Mouse (Mus musculus) liver, postnatal 0 days (tissue): ENCODE measurements around the gene Gm45711. TPM values are rescaled to one million over a fixed set of nuclear protein-coding genes. Genes with fewer than 3 reads are reported as not detected.
"Not testable (repeated sequence)": the region's sequence is repeated elsewhere in the genome, so short reads cannot be mapped to it uniquely, and the experiment has no call there.

Experiments used
- ATAC-seq: fragments of 200-750 bp; cut with Nextera tagmentation; 2 replicates; pipeline ENCODE4 v1.8.0; 2017; ENCODE audit warnings: mild to moderate bottlenecking, moderate library complexity
- DNase-seq: peaks from one replicate; pipeline ENCODE4 v3.0.0-alpha.2; 2016
- H3K27ac ChIP-seq: fragments of 300-500 bp; sonication (generic); 2 replicates; pipeline ENCODE4 v1.5.1; 2014; ENCODE audit warnings: antibody characterized with exemption, moderate library complexity, mild to moderate bottlenecking, low read depth
- H3K27me3 ChIP-seq: fragments of 300-500 bp; sonication (generic); 2 replicates; pipeline ENCODE4 v1.6.1; 2014; ENCODE audit warnings: low read length, control low read depth, mixed read lengths; ENCODE audit not compliant: insufficient read depth
- H3K36me3 ChIP-seq: fragments of 300-500 bp; sonication (generic); replicated peaks from 2 replicates; pipeline ENCODE4 v1.6.1; 2014; ENCODE audit warnings: mild to moderate bottlenecking, control low read depth, low read length, moderate library complexity, mixed read lengths; ENCODE audit not compliant: insufficient read depth
- H3K4me1 ChIP-seq: fragments of 300-500 bp; sonication (generic); 2 replicates; pipeline ENCODE4 v1.6.1; 2014; ENCODE audit warnings: antibody characterized with exemption, mild to moderate bottlenecking, control low read depth; ENCODE audit not compliant: insufficient read depth
- H3K4me2 ChIP-seq: fragments of 300-500 bp; sonication (generic); 2 replicates; pipeline ENCODE4 v1.6.1; 2014; ENCODE audit warnings: low read depth, mild to moderate bottlenecking, low read length, moderate library complexity, mixed read lengths
- H3K4me3 ChIP-seq: fragments of 300-500 bp; sonication (generic); 2 replicates; pipeline ENCODE4 v1.5.1; 2014; ENCODE audit warnings: low read depth, low read length
- H3K9ac ChIP-seq: fragments of 300-500 bp; sonication (generic); replicated peaks from 2 replicates; pipeline ENCODE4 v1.6.1; 2014; ENCODE audit warnings: mild to moderate bottlenecking, moderate library complexity
- H3K9me3 ChIP-seq: fragments of 300-500 bp; sonication (generic); 2 replicates; pipeline ENCODE4 v1.6.1; 2016; ENCODE audit warnings: mild to moderate bottlenecking, control low read depth, low read length, mixed read lengths
- CTCF ChIP-seq: sonication (generic); IDR thresholded peaks from 2 replicates; pipeline ENCODE4 v1.5.1; 2016; ENCODE audit warnings: antibody characterized with exemption, low read depth
- EP300 ChIP-seq: IDR thresholded peaks from 2 replicates; pipeline ENCODE4 v1.6.1; 2016; ENCODE audit warnings: antibody characterized with exemption, low read depth, mild to moderate bottlenecking
- WGBS: fragments of 180-500 bp; shearing (Covaris S2); extraction: QIAGEN DNeasy Blood & Tissue Kit; methylation state at CpG from one replicate; pipeline ENCODE4 v1.1.7; 2014; ENCODE audit not compliant: insufficient replicate concordance; 5-methylcytosine and 5-hydroxymethylcytosine counted together
- polyA plus RNA-seq: library from polyadenylated mRNA; unstranded; fragments of >200 nt; fragmentation: Nextera tagmentation; extraction: Ambion mirVana; gene quantifications from 2 replicates; pipeline ENCODE4 v1.2.1, GENCODE M21; 2015

The Gm45711 gene
- polyA plus RNA-seq, result not detected in 2 replicates

DNA sequence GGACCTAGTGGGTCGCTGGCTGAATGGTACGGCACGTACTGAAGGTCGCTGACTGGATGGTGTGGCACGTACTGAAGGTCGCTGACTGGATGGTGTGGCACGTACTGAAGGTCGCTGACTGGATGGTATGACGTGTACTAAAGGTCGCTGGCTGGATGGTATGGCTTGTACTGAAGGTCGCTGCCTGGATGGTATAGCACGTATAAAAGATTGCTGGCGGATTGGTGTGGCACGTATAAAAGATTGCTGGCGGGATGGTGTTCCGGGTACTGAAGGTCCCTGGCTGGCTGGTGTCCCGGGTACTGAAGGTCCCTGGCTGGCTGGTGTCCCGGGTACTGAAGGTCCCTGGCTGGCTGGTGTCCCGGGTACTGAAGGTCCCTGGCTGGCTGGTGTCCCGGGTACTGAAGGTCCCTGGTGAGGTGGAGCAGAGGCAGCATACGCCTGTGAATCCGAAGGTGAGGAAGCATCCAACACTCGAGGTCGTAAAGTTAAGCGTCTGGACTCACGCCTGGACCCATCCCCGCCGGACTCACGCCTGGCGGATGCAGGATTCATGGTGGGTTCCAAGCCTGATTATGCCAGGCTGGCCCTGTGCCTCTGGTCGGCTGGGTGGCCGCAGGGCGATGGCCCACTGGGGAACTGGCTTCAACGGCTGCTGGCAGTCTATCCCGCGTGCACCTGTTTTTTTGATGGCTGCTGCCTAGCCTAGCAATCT is at the start of gene Gm45711, which contains the start of gene Cmtm1:
Gm45711 (minus strand) TSS at position 641 of the 715 bp plus-strand sequence.
Cmtm1 (minus strand) TSS at position 705 of the 715 bp plus-strand sequence.
- H3K27ac ChIP-seq, H3K4me1 ChIP-seq, DNase-seq, H3K4me3 ChIP-seq, H3K9me3 ChIP-seq, H3K27me3 ChIP-seq, ATAC-seq, H3K36me3 ChIP-seq, H3K4me2 ChIP-seq, H3K9ac ChIP-seq: not testable (repeated sequence)
- 78% methylated on average over 33 of the region's 36 CpGs for WGBS

DNA sequence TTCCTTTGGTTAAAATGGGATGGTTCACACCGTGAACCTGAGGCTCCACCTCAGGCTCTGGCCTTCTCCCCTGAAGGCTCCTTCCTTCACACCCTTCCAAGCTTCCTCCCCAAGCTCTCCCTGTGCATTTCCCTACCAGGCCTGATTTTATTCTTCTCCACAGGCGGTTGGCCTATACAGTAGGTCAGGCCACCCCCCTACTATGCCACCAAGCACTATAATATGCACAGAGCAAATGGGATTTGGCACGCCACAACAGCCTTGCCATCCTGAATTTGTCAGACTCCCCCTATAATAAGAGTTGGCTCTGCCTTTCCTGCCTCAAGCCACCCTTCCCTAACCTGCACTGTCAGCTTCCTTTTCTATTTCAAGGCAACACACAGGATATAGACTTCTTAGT is 48.8 kb upstream of the Gm45711 start:
- Histone ChIP-seq H3K9me3 (no peaks in the 10 kb centered on the region), H3K9ac (no peak overlapping the region), H3K4me1 (peaks cover 4% of the 10 kb centered on the region; the same call in 1 of the 2 replicates), H3K4me2 (no peak overlapping the region), H3K27ac (no peak overlapping the region), H3K27me3 (no peaks in the 10 kb centered on the region), H3K36me3 (no peaks in the 10 kb centered on the region), H3K4me3 (no peak overlapping the region)
- DNase-seq (no peak), ATAC-seq (no peak)
- TF ChIP-seq EP300, result no peak
- TF ChIP-seq CTCF, result no peak
- WGBS, result 73% methylated on average over 3 of the region's 3 CpGs

GRCm38 (mm10) chr8:104354504-104354903 is 44.6 kb upstream of the Gm45711 start:
- H3K9me3 ChIP-seq, result no peaks in the 10 kb centered on the region

DNA sequence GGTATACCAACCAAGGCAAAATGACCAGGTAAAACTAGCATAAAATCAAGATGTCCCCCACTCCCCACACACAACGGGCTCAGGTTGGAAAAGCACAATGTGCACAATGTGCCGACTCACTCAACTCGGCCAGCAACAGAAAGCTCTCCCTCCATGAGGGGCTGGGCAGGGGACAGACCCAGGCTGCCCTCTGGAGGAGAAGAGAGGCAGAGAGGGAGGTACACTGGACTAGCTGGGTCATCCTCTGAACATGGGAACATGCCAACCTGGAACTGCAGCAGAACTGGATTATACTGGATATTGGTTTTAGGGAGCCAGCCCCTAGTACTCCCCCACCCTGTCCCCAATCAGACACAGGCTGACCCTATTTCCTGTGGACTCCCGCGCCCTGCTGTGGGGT is 43.3 kb upstream of the Gm45711 start:
- ATAC-seq (no peak), DNase-seq (no peak)
- WGBS, result 51% methylated on average over 5 of the region's 5 CpGs
- H3K4me1 ChIP-seq, result no peaks in the 10 kb centered on the region
- H3K9me3 ChIP-seq, result no peaks in the 10 kb centered on the region
- 0 out of 2 replicates have a peak, but pooled peaks cover 2% of the 10 kb centered on the region for H3K36me3 ChIP-seq
- H3K27ac ChIP-seq, result no peak overlapping the region
- H3K4me3 ChIP-seq, result no peak overlapping the region
- no peak for TF ChIP-seq EP300
- peak; percentile 44 for TF ChIP-seq CTCF
- no peak overlapping the region for H3K4me2 ChIP-seq
- no peak overlapping the region for H3K9ac ChIP-seq
- H3K27me3 ChIP-seq, result no peaks in the 10 kb centered on the region

More at GRCm38 (mm10) chr8:104354504-104354903, 44.6 kb upstream of the Gm45711 start:
- TF ChIP-seq EP300 (no peak), CTCF (no peak)
- H3K36me3 ChIP-seq, result 0 out of 2 replicates have a peak, but pooled peaks cover 2% of the 10 kb centered on the region
- no peaks in the 10 kb centered on the region for H3K4me1 ChIP-seq
- DNase-seq (no peak), ATAC-seq (no peak)
- H3K27me3 ChIP-seq, result no peaks in the 10 kb centered on the region
- H3K9ac ChIP-seq, result no peak overlapping the region
- H3K4me2 ChIP-seq, result no peak overlapping the region
- WGBS, result 83% methylated on average over 10 of the region's 10 CpGs
- H3K4me3 ChIP-seq, result no peak overlapping the region
- no peak overlapping the region for H3K27ac ChIP-seq

DNA sequence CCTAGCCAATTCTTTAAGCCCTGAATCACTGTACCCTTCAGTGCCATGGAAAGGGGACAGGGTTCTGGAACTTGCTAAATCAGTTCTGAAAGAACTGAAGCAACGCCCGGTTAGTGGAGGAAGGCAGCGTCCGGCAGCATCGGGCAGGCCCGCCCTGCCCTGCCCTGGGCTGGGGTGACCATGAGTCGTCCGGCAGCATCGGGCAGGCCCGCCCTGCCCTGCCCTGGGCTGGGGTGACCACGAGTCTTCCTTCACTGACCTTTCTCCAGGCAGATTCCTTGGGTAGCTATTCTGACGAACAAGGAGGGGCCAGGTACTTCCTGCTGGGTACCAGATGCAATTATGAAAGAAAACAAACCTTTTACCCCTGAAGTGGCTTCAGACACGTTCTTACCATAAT is 40.2 kb upstream of the Gm45711 start:
- H3K4me3 ChIP-seq, result no peak overlapping the region
- no peaks in the 10 kb centered on the region for H3K9me3 ChIP-seq
- no peaks in the 10 kb centered on the region for H3K27me3 ChIP-seq
- no peak for DNase-seq
- WGBS, result 70% methylated on average over 13 of the region's 13 CpGs
- no peak overlapping the region for H3K9ac ChIP-seq
- H3K4me1 ChIP-seq, result no peaks in the 10 kb centered on the region
- no peak for ATAC-seq
- H3K4me2 ChIP-seq, result no peak overlapping the region
- TF ChIP-seq EP300 (no peak), CTCF (no peak)
- 0 out of 2 replicates have a peak, but pooled peaks cover 6% of the 10 kb centered on the region for H3K36me3 ChIP-seq
- no peak overlapping the region for H3K27ac ChIP-seq

- WGBS, result 75% methylated on average over 5 of the region's 5 CpGs
- H3K9ac ChIP-seq, result no peak overlapping the region
- no peaks in the 10 kb centered on the region for H3K27me3 ChIP-seq
- H3K36me3 ChIP-seq, result 0 out of 2 replicates have a peak, but pooled peaks cover 6% of the 10 kb centered on the region
- H3K9me3 ChIP-seq, result no peaks in the 10 kb centered on the region
- H3K4me2 ChIP-seq, result no peak overlapping the region
- TF ChIP-seq CTCF (no peak), EP300 (no peak)
- H3K4me3 ChIP-seq, result no peak overlapping the region
- no peak for DNase-seq
- H3K4me1 ChIP-seq, result no peaks in the 10 kb centered on the region
- no peak overlapping the region; the same call in 1 of the 2 replicates for H3K27ac ChIP-seq
- ATAC-seq, result no peak
Observed at GRCm38 (mm10) chr8:104348971-104349370, 39.1 kb upstream of the Gm45711 start.
